Mouse (Mus musculus) hindbrain, embryonic 10.5 days (tissue): ENCODE measurements around the gene Ccndbp1. TPM values are rescaled to one million over a fixed set of nuclear protein-coding genes. Genes with fewer than 3 reads are reported as not detected.
"Not testable (repeated sequence)": the region's sequence is repeated elsewhere in the genome, so short reads cannot be mapped to it uniquely, and the experiment has no call there.

Experiments
- DNase-seq: peaks from one replicate; pipeline ENCODE4 v3.0.0-alpha.2; 2017; ENCODE audit warnings: low spot score
- H3K27ac ChIP-seq: fragments of 300-500 bp; sonication (generic); 2 replicates; pipeline ENCODE4 v1.5.1; 2016; ENCODE audit warnings: mild to moderate bottlenecking, moderate library complexity
- H3K27me3 ChIP-seq: fragments of 300-500 bp; sonication (generic); 2 replicates; pipeline ENCODE4 v1.6.1; 2016; ENCODE audit warnings: mild to moderate bottlenecking; ENCODE audit not compliant: poor library complexity, insufficient read depth, severe bottlenecking
- H3K36me3 ChIP-seq: fragments of 300-500 bp; sonication (generic); 2 replicates; pipeline ENCODE4 v1.6.1; 2016; ENCODE audit warnings: mild to moderate bottlenecking, moderate library complexity
- H3K4me1 ChIP-seq: fragments of 300-500 bp; sonication (generic); replicated peaks from 2 replicates; pipeline ENCODE4 v1.6.1; 2016; ENCODE audit warnings: mild to moderate bottlenecking
- H3K4me3 ChIP-seq: fragments of 300-500 bp; sonication (generic); 2 replicates; pipeline ENCODE4 v1.5.1; 2016; ENCODE audit warnings: mild to moderate bottlenecking, moderate library complexity
- H3K9me3 ChIP-seq: fragments of 300-500 bp; sonication (generic); 2 replicates; pipeline ENCODE4 v1.6.1; 2016; ENCODE audit warnings: mild to moderate bottlenecking, moderate library complexity
- WGBS: fragments of 180-500 bp; shearing (Covaris S2); methylation state at CpG from one replicate; pipeline ENCODE4 v1.1.7; 2016; 5-methylcytosine and 5-hydroxymethylcytosine counted together
- polyA plus RNA-seq: library from polyadenylated mRNA; unstranded; fragments of >200 nt; fragmentation: Nextera tagmentation; extraction: Ambion mirVana; gene quantifications from 2 replicates; pipeline ENCODE4 v1.2.1, GENCODE M21; 2016

The Ccndbp1 gene
- 39.7 and 48.7 TPM in 2 replicates for polyA plus RNA-seq

GRCm38 (mm10) chr2:121007925-121008663 lies at the start of gene Ccndbp1:
Ccndbp1 (plus strand) TSS chr2:121008403.
- Histone ChIP-seq H3K36me3 (peaks cover 21% of the 10 kb centered on the region), H3K4me3 (peak within 1 kb of the TSS; percentile 84), H3K9me3 (no peaks in the 10 kb centered on the region), H3K27me3 (no peaks in the 10 kb centered on the region), H3K27ac (peak within 1 kb of the TSS; percentile 83), H3K4me1 (peaks cover 16% of the 10 kb centered on the region)
- WGBS = 3% methylated on average over 34 of the region's 34 CpGs
- DNase-seq = peak; percentile 91

GRCm38 (mm10) chr2:120959363-120959762 lies 48.8 kb upstream of the Ccndbp1 start:
- H3K9me3 ChIP-seq = no peaks in the 10 kb centered on the region
- 91% methylated on average over 2 of the region's 2 CpGs for WGBS
- no peak overlapping the region for H3K4me3 ChIP-seq
- DNase-seq = no peak
- H3K27ac ChIP-seq = no peak overlapping the region
- H3K36me3 ChIP-seq = peaks cover 53% of the 10 kb centered on the region
- H3K4me1 ChIP-seq = no peaks in the 10 kb centered on the region
- H3K27me3 ChIP-seq = no peaks in the 10 kb centered on the region

- no peaks in the 10 kb centered on the region for H3K27me3 ChIP-seq
- 95% methylated on average over 5 of the region's 5 CpGs for WGBS
- DNase-seq = no peak
- peaks cover 48% of the 10 kb centered on the region for H3K36me3 ChIP-seq
- no peaks in the 10 kb centered on the region for H3K4me1 ChIP-seq
- H3K9me3 ChIP-seq = no peaks in the 10 kb centered on the region
- no peak overlapping the region for H3K4me3 ChIP-seq
- H3K27ac ChIP-seq = no peak overlapping the region
Observed at GRCm38 (mm10) chr2:120959827-120960226, 48.4 kb upstream of the Ccndbp1 start.

- Histone ChIP-seq H3K36me3 (peaks cover 44% of the 10 kb centered on the region), H3K4me3 (no peak overlapping the region), H3K27ac (no peak overlapping the region), H3K9me3 (no peaks in the 10 kb centered on the region), H3K27me3 (no peaks in the 10 kb centered on the region), H3K4me1 (no peaks in the 10 kb centered on the region)
- WGBS = 95% methylated on average over 1 of the region's 1 CpGs
- DNase-seq = no peak
Observed at GRCm38 (mm10) chr2:120960261-120960660, 47.9 kb upstream of the Ccndbp1 start.

DNA sequence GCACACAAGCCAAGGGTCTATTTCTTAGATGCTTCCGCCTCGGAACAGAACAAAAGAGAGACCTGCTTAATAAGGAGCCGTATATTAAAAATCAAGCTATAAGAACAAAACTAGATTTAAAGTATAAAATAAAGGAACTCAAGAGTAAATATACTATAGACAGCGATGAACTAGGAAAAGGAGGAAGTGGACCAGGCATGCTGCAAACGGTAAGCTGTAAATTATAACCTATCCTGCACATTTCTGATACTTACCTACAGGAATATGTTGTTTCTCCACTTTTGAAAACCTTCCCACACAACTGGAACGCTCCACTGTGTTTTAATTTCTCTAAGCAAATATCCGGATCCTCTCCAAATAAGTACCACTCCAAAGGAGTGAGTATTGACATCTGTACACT lies 45.1 kb upstream of the Ccndbp1 start:
- DNase-seq = no peak
- H3K4me1 ChIP-seq = no peaks in the 10 kb centered on the region
- 96% methylated on average over 7 of the region's 7 CpGs for WGBS
- H3K36me3 ChIP-seq = peaks cover 40% of the 10 kb centered on the region
- H3K9me3 ChIP-seq = no peaks in the 10 kb centered on the region
- H3K27me3 ChIP-seq = no peaks in the 10 kb centered on the region
- H3K27ac ChIP-seq = no peak overlapping the region
- no peak overlapping the region for H3K4me3 ChIP-seq

GRCm38 (mm10) chr2:120965486-120965885 lies 42.7 kb upstream of the Ccndbp1 start:
- DNase-seq = no peak
- peaks cover 20% of the 10 kb centered on the region for H3K36me3 ChIP-seq
- no peak overlapping the region for H3K4me3 ChIP-seq
- whole genome bisulfite sequencing = 92% methylated on average over 3 of the region's 3 CpGs
- peaks cover 9% of the 10 kb centered on the region for H3K4me1 ChIP-seq
- H3K9me3 ChIP-seq = no peaks in the 10 kb centered on the region
- no peak overlapping the region for H3K27ac ChIP-seq
- H3K27me3 ChIP-seq = no peaks in the 10 kb centered on the region

GRCm38 (mm10) chr2:120970045-120970539 lies 38.1 kb upstream of the Ccndbp1 start:
- WGBS = under 1% methylated on average over 23 of the region's 23 CpGs
- peak overlapping the region; percentile 83 for H3K4me3 ChIP-seq
- no peaks in the 10 kb centered on the region for H3K9me3 ChIP-seq
- H3K36me3 ChIP-seq = peaks cover 7% of the 10 kb centered on the region
- H3K27ac ChIP-seq = peak overlapping the region; percentile 96
- DNase-seq = no peak
- H3K4me1 ChIP-seq = peaks cover 18% of the 10 kb centered on the region
- H3K27me3 ChIP-seq = no peaks in the 10 kb centered on the region

DNA sequence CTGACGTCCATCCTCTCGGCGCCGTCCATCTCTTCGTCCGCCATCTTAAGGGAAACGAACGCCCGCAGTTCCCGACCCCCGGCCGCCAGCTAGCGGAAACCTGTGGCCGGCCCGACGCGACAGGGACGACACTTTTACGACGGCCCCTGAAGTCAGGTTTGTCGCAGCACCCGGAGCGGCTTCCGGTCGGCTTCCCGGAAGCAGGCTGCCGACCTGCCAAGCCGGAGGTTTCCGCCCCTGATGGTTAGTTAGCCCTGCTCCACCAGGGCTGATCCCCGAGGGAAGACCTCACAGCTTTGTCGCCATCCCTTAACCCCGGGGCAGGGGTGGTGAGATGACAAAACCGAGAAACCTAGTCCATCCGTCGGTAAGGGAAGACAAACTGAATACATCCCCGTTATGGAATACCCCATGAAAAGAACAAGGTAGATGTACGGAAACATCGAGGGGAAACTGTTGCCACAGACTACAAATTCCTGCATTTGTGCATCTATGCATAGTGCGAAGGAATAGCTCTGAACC lies 37.6 kb upstream of the Ccndbp1 start, which contains the start of gene Ubr1:
Ubr1 (minus strand) TSS at position 157 of the 522 bp plus-strand sequence.
- peak; percentile 90 for DNase-seq
- peaks cover 18% of the 10 kb centered on the region for H3K4me1 ChIP-seq
- H3K36me3 ChIP-seq = peaks cover 7% of the 10 kb centered on the region
- WGBS = under 1% methylated on average over 39 of the region's 39 CpGs
- no peaks in the 10 kb centered on the region for H3K27me3 ChIP-seq
- no peaks in the 10 kb centered on the region for H3K9me3 ChIP-seq
- peak within 1 kb of the TSS; percentile 96 for H3K27ac ChIP-seq
- H3K4me3 ChIP-seq = peak within 1 kb of the TSS; percentile 83

DNA sequence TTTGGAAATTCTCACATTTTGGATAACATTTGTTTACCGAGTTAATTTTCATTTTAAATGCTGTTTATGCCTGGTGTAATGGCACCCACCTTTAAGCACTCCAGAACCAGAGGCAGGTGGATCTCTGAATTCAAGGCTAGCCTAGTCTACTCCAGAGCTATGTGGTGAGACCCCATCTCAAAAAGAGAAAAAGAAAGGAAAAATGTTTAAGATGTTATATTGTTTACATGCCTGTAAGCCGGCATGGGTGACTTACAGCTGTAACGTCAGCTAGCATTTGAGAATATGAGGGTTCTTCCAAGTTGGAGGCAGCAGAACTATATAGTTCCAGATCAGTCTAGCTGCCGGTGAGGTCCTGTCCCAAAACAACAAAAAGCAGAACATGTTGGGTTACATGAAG lies 36.4 kb upstream of the Ccndbp1 start:
- H3K36me3 ChIP-seq = peaks cover 1% of the 10 kb centered on the region; the same call in 1 of the 2 replicates
- peaks cover 22% of the 10 kb centered on the region for H3K4me1 ChIP-seq
- WGBS = 92% methylated on average over 4 of the region's 4 CpGs
- DNase-seq = no peak
- no peaks in the 10 kb centered on the region for H3K27me3 ChIP-seq
- H3K9me3 ChIP-seq = no peaks in the 10 kb centered on the region
- no peak overlapping the region for H3K27ac ChIP-seq
- H3K4me3 ChIP-seq = no peak overlapping the region

- not testable (repeated sequence) for H3K27ac ChIP-seq, DNase-seq, H3K27me3 ChIP-seq, H3K4me3 ChIP-seq, H3K36me3 ChIP-seq, H3K9me3 ChIP-seq
- 94% methylated on average over 8 of the region's 8 CpGs for WGBS
- peaks cover 27% of the 10 kb centered on the region for H3K4me1 ChIP-seq
Observed at GRCm38 (mm10) chr2:120972257-120972656, 35.9 kb upstream of the Ccndbp1 start.

DNA sequence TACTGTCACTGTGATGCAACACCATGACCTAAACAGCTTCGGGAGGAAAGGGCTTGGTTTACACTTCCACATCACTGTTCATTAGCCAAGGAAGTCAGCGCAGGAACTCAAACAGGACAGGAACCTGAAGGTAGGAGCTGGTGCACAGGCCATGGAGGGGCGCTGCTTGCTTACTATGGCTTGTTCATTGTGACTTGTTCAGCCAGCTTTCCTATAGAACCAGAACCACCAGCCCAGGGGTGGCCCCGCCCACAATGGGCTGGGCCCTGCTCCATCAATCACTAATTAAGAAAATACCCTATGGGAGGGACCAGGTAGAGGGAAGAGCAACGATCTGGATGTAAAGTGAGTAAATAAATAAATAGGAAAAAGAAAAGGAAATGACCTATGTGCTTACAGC lies 35.2 kb upstream of the Ccndbp1 start:
- 15% methylated on average over 5 of the region's 5 CpGs for WGBS
- Histone ChIP-seq H3K4me1 (peaks cover 34% of the 10 kb centered on the region), H3K27ac (no peak overlapping the region), H3K9me3 (no peaks in the 10 kb centered on the region), H3K36me3 (no peaks in the 10 kb centered on the region), H3K27me3 (no peaks in the 10 kb centered on the region), H3K4me3 (no peak overlapping the region)
- no peak for DNase-seq

- H3K9me3 ChIP-seq = no peaks in the 10 kb centered on the region
- no peaks in the 10 kb centered on the region for H3K27me3 ChIP-seq
- no peak for DNase-seq
- H3K27ac ChIP-seq = no peak overlapping the region
- H3K4me1 ChIP-seq = peaks cover 21% of the 10 kb centered on the region
- no peaks in the 10 kb centered on the region for H3K36me3 ChIP-seq
- peak overlapping the region; percentile 88 for H3K4me3 ChIP-seq
- WGBS = 51% methylated on average over 4 of the region's 4 CpGs
Observed at GRCm38 (mm10) chr2:120976308-120976707, 31.9 kb upstream of the Ccndbp1 start.
